Mouse (Mus musculus) liver, adult 2 months (tissue): ENCODE measurements around the gene Kctd13. TPM values are rescaled to one million over a fixed set of nuclear protein-coding genes. Genes with fewer than 3 reads are reported as not detected.

Experiments used
- DNase-seq: peaks from one replicate; pipeline ENCODE4 v3.0.0-alpha.2; 2011; ENCODE audit warnings: low read depth, low spot score; ENCODE audit errors: extremely low read depth
- H3K27ac ChIP-seq: fragments of 200-500 bp; replicated peaks from 2 replicates; pipeline ENCODE4 v1.5.1; 2012; ENCODE audit warnings: low read depth, mild to moderate bottlenecking, control low read depth, inconsistent platforms, low read length; ENCODE audit not compliant: insufficient read depth
- H3K27me3 ChIP-seq: fragments of 200-500 bp; 2 replicates; pipeline ENCODE4 v1.6.1; 2012; ENCODE audit warnings: mild to moderate bottlenecking, moderate library complexity, low read length, inconsistent platforms; ENCODE audit not compliant: control insufficient read depth, insufficient read depth
- H3K36me3 ChIP-seq: fragments of 200-500 bp; 2 replicates; pipeline ENCODE4 v1.6.1; 2012; ENCODE audit warnings: low read length, inconsistent platforms; ENCODE audit not compliant: control insufficient read depth, insufficient read depth
- H3K4me1 ChIP-seq: fragments of 200-500 bp; 2 replicates; pipeline ENCODE4 v1.6.1; 2011; ENCODE audit warnings: low read length; ENCODE audit not compliant: control insufficient read depth, insufficient read depth
- H3K4me3 ChIP-seq: fragments of 200-500 bp; 2 replicates; pipeline ENCODE4 v1.5.1; 2011; ENCODE audit warnings: low read depth, mild to moderate bottlenecking, control low read depth, low read length, moderate library complexity; ENCODE audit not compliant: insufficient read depth
- H3K79me2 ChIP-seq: fragments of 200-500 bp; 2 replicates; pipeline ENCODE4 v1.6.1; 2012; ENCODE audit warnings: inconsistent platforms, mild to moderate bottlenecking, low read length, moderate library complexity; ENCODE audit not compliant: control insufficient read depth, insufficient read depth
- H3K9ac ChIP-seq: fragments of 200-500 bp; 2 replicates; pipeline ENCODE4 v1.6.1; 2012; ENCODE audit warnings: low read depth, mild to moderate bottlenecking, control low read depth, inconsistent platforms, low read length
- CTCF ChIP-seq: fragments of 200-500 bp; IDR thresholded peaks from 2 replicates; pipeline ENCODE4 v1.5.1; 2011; ENCODE audit warnings: low read depth, low read length, control low read depth
- POLR2A ChIP-seq: fragments of 200-500 bp; IDR thresholded peaks from 2 replicates; pipeline ENCODE4 v1.6.1; 2011; ENCODE audit warnings: low read length, control low read depth; ENCODE audit not compliant: insufficient read depth; ENCODE audit errors: extremely low read depth
- WGBS: fragments of 180-500 bp; shearing (Covaris S2); methylation state at CpG from one replicate; pipeline ENCODE4 v1.1.7; 2018; 5-methylcytosine and 5-hydroxymethylcytosine counted together
- polyA plus RNA-seq: library from polyadenylated mRNA; depleted of rRNA; stranded (reverse); fragments of >200 nt; gene quantifications from 2 replicates; pipeline ENCODE4 v1.2.3, GENCODE M21; 2012
- total RNA-seq: library from RNA; depleted of rRNA; stranded (reverse); fragments of >200 nt; gene quantifications from 2 replicates; pipeline ENCODE4 v1.2.3, GENCODE M21; 2014

Gene Kctd13
- total and polyA plus RNA-seq, 2 experiments, result 2.1 to 7.6 TPM

GRCm38 (mm10) chr7:126923999-126924398 is 4.7 kb upstream of the Kctd13 start:
- no peak for DNase-seq
- 82% methylated on average over 5 of the region's 5 CpGs for WGBS
- no peak for TF ChIP-seq POLR2A
- no peak for TF ChIP-seq CTCF
- Histone ChIP-seq H3K4me1 (peaks cover 14% of the 10 kb centered on the region), H3K79me2 (peaks cover 17% of the 10 kb centered on the region; the same call in 1 of the 2 replicates), H3K4me3 (no peak overlapping the region), H3K9ac (no peak overlapping the region), H3K36me3 (peaks cover 2% of the 10 kb centered on the region; the same call in 1 of the 2 replicates), H3K27me3 (no peaks in the 10 kb centered on the region), H3K27ac (peak overlapping the region; percentile 52; the same call in 1 of the 2 replicates)

GRCm38 (mm10) chr7:126926299-126926698 is 2.4 kb upstream of the Kctd13 start:
- peaks cover 8% of the 10 kb centered on the region; the same call in 1 of the 2 replicates for H3K79me2 ChIP-seq
- DNase-seq, result no peak
- 66% methylated on average over 3 of the region's 3 CpGs for WGBS
- no peak overlapping the region for H3K27ac ChIP-seq
- H3K36me3 ChIP-seq, result no peaks in the 10 kb centered on the region; the same call in 1 of the 2 replicates
- no peak overlapping the region for H3K4me3 ChIP-seq
- peaks cover 7% of the 10 kb centered on the region for H3K4me1 ChIP-seq
- TF ChIP-seq POLR2A (no peak), CTCF (no peak)
- no peaks in the 10 kb centered on the region for H3K27me3 ChIP-seq
- no peak overlapping the region for H3K9ac ChIP-seq

GRCm38 (mm10) chr7:126929046-126929445 is 367 bp downstream of the Kctd13 start:
- TF ChIP-seq CTCF, result no peak
- Histone ChIP-seq H3K9ac (peak overlapping the region; percentile 92), H3K27me3 (no peaks in the 10 kb centered on the region), H3K79me2 (peaks cover 8% of the 10 kb centered on the region; the same call in 1 of the 2 replicates), H3K27ac (peak overlapping the region; percentile 43; the same call in 1 of the 2 replicates), H3K4me3 (peak overlapping the region; percentile 80), H3K4me1 (peaks cover 7% of the 10 kb centered on the region), H3K36me3 (peaks cover 6% of the 10 kb centered on the region)
- DNase-seq, result peak; percentile 35
- WGBS, result under 1% methylated on average over 27 of the region's 27 CpGs

- Histone ChIP-seq H3K79me2 (peaks cover 8% of the 10 kb centered on the region; the same call in 1 of the 2 replicates), H3K27me3 (no peaks in the 10 kb centered on the region), H3K36me3 (peaks cover 27% of the 10 kb centered on the region), H3K4me3 (no peak overlapping the region), H3K9ac (no peak overlapping the region), H3K27ac (no peak overlapping the region), H3K4me1 (peaks cover 7% of the 10 kb centered on the region)
- TF ChIP-seq CTCF, result no peak
- WGBS, result 61% methylated on average over 2 of the region's 2 CpGs
- peak; percentile 34 for DNase-seq
Observed at GRCm38 (mm10) chr7:126932652-126933051, 4.0 kb downstream of the Kctd13 start.

GRCm38 (mm10) chr7:126941171-126941570 is 12.5 kb downstream of the Kctd13 start:
- 81% methylated on average over 6 of the region's 6 CpGs for WGBS
- Histone ChIP-seq H3K4me3 (no peak overlapping the region), H3K4me1 (no peaks in the 10 kb centered on the region), H3K27me3 (no peaks in the 10 kb centered on the region), H3K27ac (no peak overlapping the region), H3K9ac (no peak overlapping the region), H3K79me2 (no peaks in the 10 kb centered on the region), H3K36me3 (peaks cover 19% of the 10 kb centered on the region; the same call in 1 of the 2 replicates)
- TF ChIP-seq POLR2A, result no peak
- no peak for TF ChIP-seq CTCF
- no peak for DNase-seq

GRCm38 (mm10) chr7:126941801-126942200 is 13.1 kb downstream of the Kctd13 start:
- DNase-seq, result no peak
- Histone ChIP-seq H3K36me3 (peaks cover 12% of the 10 kb centered on the region; the same call in 1 of the 2 replicates), H3K27ac (no peak overlapping the region), H3K27me3 (no peaks in the 10 kb centered on the region), H3K4me1 (no peaks in the 10 kb centered on the region), H3K79me2 (no peaks in the 10 kb centered on the region), H3K4me3 (no peak overlapping the region), H3K9ac (no peak overlapping the region)
- WGBS, result 82% methylated on average over 5 of the region's 5 CpGs
- TF ChIP-seq POLR2A (no peak), CTCF (no peak)
